Mouse (Mus musculus): ENCODE measurements at regions not wholly inside any gene's neighbourhood (a gene's known extent, or its start where the extent isn't known, plus 50 kb on each side); places are given as distances from the start of the nearest gene placed in this dataset.
"Not testable (repeated sequence)": the region's sequence is repeated elsewhere in the genome, so short reads cannot be mapped to it uniquely, and the experiment has no call there.

- Histone ChIP-seq H3K4me3 (replicated peaks in 1 of 3; ENCODE audit: low read depth in 2 of 3, low read length in 2 of 3, poor library complexity in 1 of 3) (no peak overlapping the region), H3K4me2 (ENCODE audit: insufficient read depth, low read depth, poor library complexity, severe bottlenecking) (no peak overlapping the region), H3K27me3 (replicated peaks) (no peaks in the 10 kb centered on the region), H3K9ac (ENCODE audit: insufficient read depth, low read depth) (no peak overlapping the region), H3K36me3 (replicated peaks in 1 of 2; ENCODE audit: control insufficient read depth in 1 of 2, insufficient read depth in 1 of 2, low read length in 1 of 2) (no peaks in the 10 kb centered on the region), H3K79me2 (replicated peaks; ENCODE audit: control insufficient read depth, extremely low read depth, insufficient read depth, poor library complexity, severe bottlenecking) (no peaks in the 10 kb centered on the region), H3K9me3 (replicated peaks; ENCODE audit: low read length) (no peaks in the 10 kb centered on the region), H3K4me1 (ENCODE audit: control insufficient read depth in 1 of 2, insufficient read depth in 2 of 2) (no peaks in the 10 kb centered on the region), H3K27ac (ENCODE audit: insufficient read depth, low read depth) (no peak overlapping the region)
- TF ChIP-seq CHD2 (IDR thresholded peaks at IDR 0.05; ENCODE audit: low read length) (no peak), UBTF (IDR thresholded peaks at IDR 0.05; ENCODE audit: low read depth, low read length) (no peak), MAZ (IDR thresholded peaks at IDR 0.05; ENCODE audit: low read depth, low read length) (no peak), BHLHE40 (IDR thresholded peaks at IDR 0.05; ENCODE audit: low read depth, low read length) (no peak), MEF2A (IDR thresholded peaks at IDR 0.05; ENCODE audit: borderline replicate concordance, low read depth, low read length) (no peak), MAX (IDR thresholded peaks at IDR 0.05; ENCODE audit: low read length) (no peak), ELF1 (IDR thresholded peaks at IDR 0.05; ENCODE audit: low read depth, low read length) (no peak), ZKSCAN1 (IDR thresholded peaks at IDR 0.05; ENCODE audit: borderline replicate concordance, low read depth, low read length) (no peak), TCF12 (IDR thresholded peaks at IDR 0.05; ENCODE audit: low read depth, low read length) (no peak), USF2 (conservative IDR thresholded peaks at IDR 0.05; ENCODE audit: low read depth, low read length) (no peak)
- in situ Hi-C loops (cut with MboI; ENCODE audit: low pct_ligation_motif_present, low pct_unique_long_range_greater_than_20kb, low sequenced_read_pairs) (no loop called here), dilution Hi-C loops (cut with MboI; ENCODE audit: extremely low pct_ligation_motif_present, extremely low pct_unique_long_range_greater_than_20kb, low sequenced_read_pairs) (no loop called here)
- no peak for DNase-seq (ENCODE audit: extremely low read depth)
Measured at GRCm38 (mm10) chr6:12911610-12912009, 157.9 kb upstream of the Tmem106b start.

DNA sequence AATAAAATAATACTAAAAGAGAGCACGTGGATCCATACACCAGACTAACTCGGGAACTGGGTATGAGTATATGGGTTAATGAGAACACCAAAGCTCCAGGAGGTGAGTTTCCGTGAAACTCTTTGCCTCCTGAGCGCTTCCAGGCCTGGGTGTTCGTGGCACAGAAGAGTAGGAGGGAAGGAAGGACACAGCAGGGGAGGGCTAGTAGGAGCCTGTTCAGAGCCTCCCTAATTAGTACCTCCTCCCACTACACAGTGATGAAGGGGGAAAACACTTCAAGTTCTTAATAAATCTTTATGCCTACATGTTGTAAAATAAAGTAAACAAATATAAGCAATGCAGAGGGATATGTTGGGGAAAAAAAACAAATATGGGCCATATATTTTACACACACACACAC, 143.7 kb upstream of the Thsd7a start:
- DNase-seq (ENCODE audit: extremely low read depth), result no peak
- Histone ChIP-seq H3K9me3 (replicated peaks; ENCODE audit: low read length) (no peaks in the 10 kb centered on the region), H3K4me2 (ENCODE audit: insufficient read depth, low read depth, poor library complexity, severe bottlenecking) (no peak overlapping the region), H3K27ac (ENCODE audit: insufficient read depth, low read depth) (no peak overlapping the region), H3K36me3 (replicated peaks in 1 of 2; ENCODE audit: control insufficient read depth in 1 of 2, insufficient read depth in 1 of 2, low read length in 1 of 2) (no peaks in the 10 kb centered on the region), H3K9ac (ENCODE audit: insufficient read depth, low read depth) (no peak overlapping the region), H3K79me2 (replicated peaks; ENCODE audit: control insufficient read depth, extremely low read depth, insufficient read depth, poor library complexity, severe bottlenecking) (no peaks in the 10 kb centered on the region), H3K27me3 (replicated peaks) (no peaks in the 10 kb centered on the region), H3K4me3 (replicated peaks in 1 of 3; ENCODE audit: low read depth in 2 of 3, low read length in 2 of 3, poor library complexity in 1 of 3) (no peak overlapping the region), H3K4me1 (ENCODE audit: control insufficient read depth in 1 of 2, insufficient read depth in 2 of 2) (no peaks in the 10 kb centered on the region)
- in situ Hi-C loops (cut with MboI; ENCODE audit: low pct_ligation_motif_present, low pct_unique_long_range_greater_than_20kb, low sequenced_read_pairs), result no loop called here
- dilution Hi-C loops (cut with MboI; ENCODE audit: extremely low pct_ligation_motif_present, extremely low pct_unique_long_range_greater_than_20kb, low sequenced_read_pairs), result no loop called here
- TF ChIP-seq TCF12 (IDR thresholded peaks at IDR 0.05; ENCODE audit: low read depth, low read length) (no peak), CHD2 (IDR thresholded peaks at IDR 0.05; ENCODE audit: low read length) (no peak), EP300 (IDR thresholded peaks at IDR 0.05; ENCODE audit: low read length) (no peak), GABPA (IDR thresholded peaks at IDR 0.05; ENCODE audit: insufficient replicate concordance, low read depth, low read length) (no peak), KAT2A (IDR thresholded peaks at IDR 0.05; ENCODE audit: insufficient replicate concordance, low read length) (no peak), USF1 (IDR thresholded peaks at IDR 0.05; ENCODE audit: low read depth, low read length) (no peak), JUND (conservative IDR thresholded peaks at IDR 0.05; ENCODE audit: low read depth, low read length) (no peak)

DNA sequence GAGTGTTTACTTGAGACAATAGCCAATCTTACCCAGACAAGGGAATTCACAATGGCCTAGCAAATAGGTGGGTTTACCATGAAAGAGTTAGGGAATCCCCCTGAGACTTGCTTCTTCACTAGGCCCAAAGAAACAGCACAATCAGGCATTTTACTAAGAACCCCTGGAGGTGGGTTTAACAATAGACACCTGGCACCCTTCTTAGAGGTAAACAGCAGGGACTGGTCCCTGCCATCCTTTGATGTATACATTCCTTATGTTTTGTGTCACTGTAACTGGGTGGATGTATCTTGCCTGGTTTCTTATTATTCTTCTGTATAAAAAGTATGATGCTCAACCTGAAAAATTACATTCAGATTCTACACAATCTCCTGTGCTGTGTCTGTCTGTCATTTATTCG, 127.7 kb upstream of the Thsd7a start:
- H3K9ac ChIP-seq (ENCODE audit: insufficient read depth, low read depth); H3K36me3 ChIP-seq (replicated peaks in 1 of 2; ENCODE audit: control insufficient read depth in 1 of 2, insufficient read depth in 1 of 2, low read length in 1 of 2); H3K27me3 ChIP-seq (replicated peaks); in situ Hi-C loops (cut with MboI; ENCODE audit: low pct_ligation_motif_present, low pct_unique_long_range_greater_than_20kb, low sequenced_read_pairs); H3K79me2 ChIP-seq (replicated peaks; ENCODE audit: control insufficient read depth, extremely low read depth, insufficient read depth, poor library complexity, severe bottlenecking); H3K4me1 ChIP-seq (ENCODE audit: control insufficient read depth in 1 of 2, insufficient read depth in 2 of 2); H3K9me3 ChIP-seq (replicated peaks; ENCODE audit: low read length); H3K4me2 ChIP-seq (ENCODE audit: insufficient read depth, low read depth, poor library complexity, severe bottlenecking); dilution Hi-C loops (cut with MboI; ENCODE audit: extremely low pct_ligation_motif_present, extremely low pct_unique_long_range_greater_than_20kb, low sequenced_read_pairs); H3K27ac ChIP-seq (ENCODE audit: insufficient read depth, low read depth); DNase-seq (ENCODE audit: extremely low read depth); H3K4me3 ChIP-seq (replicated peaks in 1 of 3; ENCODE audit: low read depth in 2 of 3, low read length in 2 of 3, poor library complexity in 1 of 3): not testable (repeated sequence)
